Mouse (Mus musculus): Measurements from ENCODE around the gene Trim27. TPM values are rescaled to one million over a fixed set of nuclear protein-coding genes. Genes with fewer than 3 reads are reported as not detected.

Trim27 gene
- polyA plus RNA-seq, 1 experiment from 2014 or later: 70.1 TPM

DNA sequence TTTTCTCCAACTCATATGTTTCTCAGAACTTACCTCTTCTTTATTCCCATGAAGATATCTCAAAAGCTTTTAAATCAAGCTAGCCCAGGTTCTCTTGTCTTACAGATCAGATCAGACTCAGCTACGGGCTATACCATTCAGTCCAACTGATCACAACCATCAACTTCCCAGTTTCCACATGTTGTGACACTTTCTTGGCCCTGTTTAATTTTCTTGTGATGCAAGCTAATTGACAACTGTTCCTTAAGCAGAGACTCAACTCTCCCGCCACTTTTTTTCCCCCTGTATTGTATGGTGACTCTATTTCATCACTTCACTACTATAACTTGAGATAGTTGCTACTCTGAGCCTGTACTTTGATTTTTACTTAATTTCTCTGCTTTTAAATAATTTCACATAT is 17.7 kb upstream of the Trim27 start:
- H3K4me1 ChIP-seq (ENCODE audit: control insufficient read depth, insufficient read depth, low read depth, low read length): peaks cover 8% of the 10 kb centered on the region
- WGBS: 41% methylated on average over 2 of the region's 2 CpGs
- no peaks in the 10 kb centered on the region for H3K9me3 ChIP-seq (ENCODE audit: control insufficient read depth, low read length)
- peak; percentile 56 for ATAC-seq
- H3K4me3 ChIP-seq (ENCODE audit: low read length): peak overlapping the region; percentile 55
- H3K27ac ChIP-seq (ENCODE audit: low read depth, low read length): no peak overlapping the region
- no peaks in the 10 kb centered on the region for H3K36me3 ChIP-seq (ENCODE audit: control insufficient read depth, insufficient read depth, low read length)
- H3K4me2 ChIP-seq (ENCODE audit: low read length): peak overlapping the region; percentile 96
- no peaks in the 10 kb centered on the region for H3K27me3 ChIP-seq (replicated peaks; ENCODE audit: control insufficient read depth, insufficient read depth, low read length)
- H3K9ac ChIP-seq (ENCODE audit: low read depth, low read length): no peak overlapping the region

- H3K36me3 ChIP-seq (ENCODE audit: control insufficient read depth, insufficient read depth, low read length): no peaks in the 10 kb centered on the region
- H3K4me2 ChIP-seq (ENCODE audit: low read length): no peak overlapping the region
- H3K4me3 ChIP-seq (ENCODE audit: low read length): no peak overlapping the region
- no peaks in the 10 kb centered on the region for H3K9me3 ChIP-seq (ENCODE audit: control insufficient read depth, low read length)
- no peak overlapping the region for H3K27ac ChIP-seq (ENCODE audit: low read depth, low read length)
- WGBS: 50% methylated on average over 5 of the region's 5 CpGs
- no peaks in the 10 kb centered on the region for H3K27me3 ChIP-seq (replicated peaks; ENCODE audit: control insufficient read depth, insufficient read depth, low read length)
- no peak for ATAC-seq
- peaks cover 8% of the 10 kb centered on the region for H3K4me1 ChIP-seq (ENCODE audit: control insufficient read depth, insufficient read depth, low read depth, low read length)
- no peak overlapping the region for H3K9ac ChIP-seq (ENCODE audit: low read depth, low read length)
These were observed 16.7 kb upstream of the Trim27 start for GRCm38 (mm10) chr13:21162591-21162990.

- Histone ChIP-seq H3K9me3 (ENCODE audit: control insufficient read depth, low read length) (no peaks in the 10 kb centered on the region), H3K9ac (ENCODE audit: low read depth, low read length) (peak overlapping the region; percentile 63), H3K27me3 (replicated peaks; ENCODE audit: control insufficient read depth, insufficient read depth, low read length) (no peaks in the 10 kb centered on the region), H3K4me1 (ENCODE audit: control insufficient read depth, insufficient read depth, low read depth, low read length) (peaks cover 9% of the 10 kb centered on the region), H3K36me3 (ENCODE audit: control insufficient read depth, insufficient read depth, low read length) (no peaks in the 10 kb centered on the region), H3K4me2 (ENCODE audit: low read length) (peak overlapping the region; percentile 98), H3K27ac (ENCODE audit: low read depth, low read length) (peak overlapping the region; percentile 44; the same call in 1 of the 2 replicates), H3K4me3 (ENCODE audit: low read length) (peak overlapping the region; percentile 66)
- peak; percentile 60 for ATAC-seq
- 1% methylated on average over 27 of the region's 27 CpGs for WGBS
These were observed 12.0 kb upstream of the Trim27 start for GRCm38 (mm10) chr13:21166936-21167909.

- no peaks in the 10 kb centered on the region for H3K9me3 ChIP-seq (ENCODE audit: control insufficient read depth, low read length)
- H3K4me3 ChIP-seq (ENCODE audit: low read length): peak overlapping the region; percentile 66
- no peaks in the 10 kb centered on the region for H3K27me3 ChIP-seq (replicated peaks; ENCODE audit: control insufficient read depth, insufficient read depth, low read length)
- no peaks in the 10 kb centered on the region for H3K36me3 ChIP-seq (ENCODE audit: control insufficient read depth, insufficient read depth, low read length)
- H3K9ac ChIP-seq (ENCODE audit: low read depth, low read length): no peak overlapping the region; the same call in 1 of the 2 replicates
- peak; percentile 55 for ATAC-seq
- 2% methylated on average over 8 of the region's 8 CpGs for WGBS
- H3K27ac ChIP-seq (ENCODE audit: low read depth, low read length): no peak overlapping the region
- H3K4me2 ChIP-seq (ENCODE audit: low read length): peak overlapping the region; percentile 98
- peaks cover 12% of the 10 kb centered on the region for H3K4me1 ChIP-seq (ENCODE audit: control insufficient read depth, insufficient read depth, low read depth, low read length)
These were observed 11.3 kb upstream of the Trim27 start for GRCm38 (mm10) chr13:21167910-21168300.

- no peak overlapping the region for H3K27ac ChIP-seq (ENCODE audit: low read depth, low read length)
- H3K9me3 ChIP-seq (ENCODE audit: control insufficient read depth, low read length): no peaks in the 10 kb centered on the region
- peak overlapping the region; percentile 98 for H3K4me2 ChIP-seq (ENCODE audit: low read length)
- peaks cover 16% of the 10 kb centered on the region for H3K4me1 ChIP-seq (ENCODE audit: control insufficient read depth, insufficient read depth, low read depth, low read length)
- ATAC-seq: no peak
- H3K27me3 ChIP-seq (replicated peaks; ENCODE audit: control insufficient read depth, insufficient read depth, low read length): no peaks in the 10 kb centered on the region
- no peaks in the 10 kb centered on the region for H3K36me3 ChIP-seq (ENCODE audit: control insufficient read depth, insufficient read depth, low read length)
- under 1% methylated on average over 16 of the region's 16 CpGs for WGBS
- peak overlapping the region; percentile 61 for H3K9ac ChIP-seq (ENCODE audit: low read depth, low read length)
- peak overlapping the region; percentile 66 for H3K4me3 ChIP-seq (ENCODE audit: low read length)
These were observed 10.8 kb upstream of the Trim27 start for GRCm38 (mm10) chr13:21168371-21169011.

DNA sequence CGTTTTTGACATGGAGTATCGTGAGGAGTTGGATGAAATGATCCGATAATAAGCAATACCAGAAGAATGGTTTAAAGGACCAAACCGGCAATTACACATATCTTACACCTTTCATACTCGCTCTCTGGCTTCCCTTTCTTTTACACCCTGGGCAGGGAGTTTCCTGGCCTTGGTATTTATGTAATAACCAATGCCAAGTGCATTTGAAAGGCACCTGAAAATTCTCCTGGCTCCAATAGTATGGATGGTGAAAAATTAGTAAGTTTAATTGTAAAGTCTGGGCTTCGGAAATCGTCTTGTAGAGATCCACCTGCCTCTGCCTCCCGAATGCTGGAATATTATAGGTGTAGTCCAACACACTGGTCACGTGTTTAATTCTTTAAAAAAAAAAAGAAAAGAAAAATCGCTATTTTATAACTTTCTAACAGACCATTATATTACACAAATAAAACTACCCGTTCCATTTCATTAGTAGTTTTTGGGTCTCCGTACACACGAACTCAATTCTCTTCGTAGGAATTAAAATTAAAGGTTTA is 10.1 kb upstream of the Trim27 start:
- Histone ChIP-seq H3K9me3 (ENCODE audit: control insufficient read depth, low read length) (no peaks in the 10 kb centered on the region), H3K4me2 (ENCODE audit: low read length) (peak overlapping the region; percentile 98), H3K27me3 (replicated peaks; ENCODE audit: control insufficient read depth, insufficient read depth, low read length) (no peaks in the 10 kb centered on the region), H3K9ac (ENCODE audit: low read depth, low read length) (peak overlapping the region; percentile 61), H3K27ac (ENCODE audit: low read depth, low read length) (no peak overlapping the region), H3K36me3 (ENCODE audit: control insufficient read depth, insufficient read depth, low read length) (no peaks in the 10 kb centered on the region), H3K4me1 (ENCODE audit: control insufficient read depth, insufficient read depth, low read depth, low read length) (peaks cover 16% of the 10 kb centered on the region), H3K4me3 (ENCODE audit: low read length) (peak overlapping the region; percentile 66)
- no peak for ATAC-seq
- 6% methylated on average over 14 of the region's 14 CpGs for WGBS

DNA sequence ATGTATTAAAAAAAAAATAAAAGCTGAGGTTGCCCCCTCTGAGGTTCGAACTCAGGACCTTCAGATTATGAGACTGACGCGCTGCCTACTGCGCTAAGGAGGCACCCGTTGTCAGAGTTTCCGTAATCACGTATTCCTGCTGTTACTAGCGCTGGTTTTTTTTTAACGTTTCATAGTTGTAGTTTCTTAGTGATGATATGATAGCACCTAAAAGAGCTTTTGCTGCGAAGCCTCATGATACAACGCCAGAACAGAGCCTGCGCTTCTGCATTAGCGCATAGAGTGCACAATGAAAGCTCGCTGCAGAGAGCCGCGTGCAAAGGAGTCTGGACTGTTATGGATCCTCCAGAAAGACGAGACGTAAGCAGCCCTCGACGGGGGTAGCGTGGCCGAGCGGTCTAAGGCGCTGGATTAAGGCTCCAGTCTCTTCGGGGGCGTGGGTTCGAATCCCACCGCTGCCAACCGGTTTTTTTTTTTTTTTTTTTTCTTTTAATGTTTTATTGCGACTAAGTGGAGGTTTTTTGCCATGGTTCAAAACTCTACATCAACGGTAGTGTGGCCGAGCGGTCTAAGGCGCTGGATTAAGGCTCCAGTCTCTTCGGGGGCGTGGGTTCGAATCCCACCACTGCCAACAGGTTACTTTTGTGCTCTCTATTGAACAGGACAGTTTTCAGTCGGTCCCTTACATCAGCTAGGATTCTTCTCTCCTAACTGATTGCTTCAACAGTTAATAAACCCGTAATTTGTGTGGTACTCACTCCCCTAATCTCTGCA is 9.4 kb upstream of the Trim27 start:
- ATAC-seq: peak; percentile 83
- H3K9ac ChIP-seq (ENCODE audit: low read depth, low read length): peak overlapping the region; percentile 57
- H3K27me3 ChIP-seq (replicated peaks; ENCODE audit: control insufficient read depth, insufficient read depth, low read length): no peaks in the 10 kb centered on the region
- peak overlapping the region; percentile 72; the same call in 1 of the 2 replicates for H3K27ac ChIP-seq (ENCODE audit: low read depth, low read length)
- H3K36me3 ChIP-seq (ENCODE audit: control insufficient read depth, insufficient read depth, low read length): no peaks in the 10 kb centered on the region
- peak overlapping the region; percentile 66 for H3K4me3 ChIP-seq (ENCODE audit: low read length)
- peak overlapping the region; percentile 98 for H3K4me2 ChIP-seq (ENCODE audit: low read length)
- under 1% methylated on average over 39 of the region's 39 CpGs for WGBS
- H3K4me1 ChIP-seq (ENCODE audit: control insufficient read depth, insufficient read depth, low read depth, low read length): peaks cover 16% of the 10 kb centered on the region
- no peaks in the 10 kb centered on the region for H3K9me3 ChIP-seq (ENCODE audit: control insufficient read depth, low read length)

- peaks cover 16% of the 10 kb centered on the region for H3K4me1 ChIP-seq (ENCODE audit: control insufficient read depth, insufficient read depth, low read depth, low read length)
These were observed 8.7 kb upstream of the Trim27 start for GRCm38 (mm10) chr13:21170431-21171155.

More at GRCm38 (mm10) chr13:21170431-21171155, 8.7 kb upstream of the Trim27 start:
- no peak overlapping the region for H3K27ac ChIP-seq (ENCODE audit: low read depth, low read length)
- H3K27me3 ChIP-seq (replicated peaks; ENCODE audit: control insufficient read depth, insufficient read depth, low read length): no peaks in the 10 kb centered on the region
- H3K4me2 ChIP-seq (ENCODE audit: low read length): peak overlapping the region; percentile 98
- 37% methylated on average over 17 of the region's 17 CpGs for WGBS
- no peaks in the 10 kb centered on the region for H3K36me3 ChIP-seq (ENCODE audit: control insufficient read depth, insufficient read depth, low read length)
- H3K4me3 ChIP-seq (ENCODE audit: low read length): peak overlapping the region; percentile 66
- no peak for ATAC-seq
- H3K9ac ChIP-seq (ENCODE audit: low read depth, low read length): peak overlapping the region; percentile 19; the same call in 1 of the 2 replicates
- H3K9me3 ChIP-seq (ENCODE audit: control insufficient read depth, low read length): no peaks in the 10 kb centered on the region
